Comparison of ENCODE assay signal across 25 mouse cellular contexts in genomic region chr16:20990524-20990923, GRCm38 (mm10).
"Had no signal": no experiment of that assay in that cellular context is flagged by ENCODE, and none has a peak within 500 bp of the region (broad histone marks: within the 10 kb centered on the region; RNA-seq: fewer than 3 reads in every experiment).

No protein-coding gene starts in this region.

- H3K27me3 ChIP-seq: heart, embryonic 12.5 days; hindbrain, embryonic 13.5 days; hindbrain, embryonic 15.5 days; kidney, embryonic 15.5 days; limb, embryonic 13.5 days; limb, embryonic 15.5 days; liver, embryonic 12.5 days had no signal

- H3K4me3 ChIP-seq: gastrocnemius, adult 2 months; heart, embryonic 10.5 days; heart, embryonic 12.5 days; hindbrain, embryonic 13.5 days; hindbrain, embryonic 15.5 days; kidney, embryonic 15.5 days; limb, embryonic 13.5 days; limb, embryonic 15.5 days; liver, embryonic 12.5 days had no signal

- H3K27ac ChIP-seq: gastrocnemius, adult 2 months; heart, embryonic 10.5 days; hindbrain, embryonic 13.5 days; hindbrain, embryonic 15.5 days; hindbrain, postnatal 0 days; kidney, embryonic 15.5 days; kidney, postnatal 0 days; limb, embryonic 13.5 days; limb, embryonic 15.5 days; liver, embryonic 12.5 days; liver, embryonic 14.5 days had no signal

- H3K4me2 ChIP-seq: heart, embryonic 12.5 days; hindbrain, embryonic 13.5 days; hindbrain, embryonic 15.5 days; kidney, embryonic 15.5 days; limb, embryonic 13.5 days; limb, embryonic 15.5 days; liver, embryonic 12.5 days had no signal

- H3K9ac ChIP-seq: heart, embryonic 12.5 days; hindbrain, embryonic 13.5 days; hindbrain, embryonic 15.5 days; kidney, embryonic 15.5 days; limb, embryonic 13.5 days; limb, embryonic 15.5 days; liver, embryonic 12.5 days; liver, embryonic 14.5 days had no signal

- ATAC-seq: hindbrain, postnatal 0 days; intestine, embryonic 16.5 days; liver, embryonic 12.5 days had no signal

- H3K9me3 ChIP-seq: hindbrain, embryonic 15.5 days; kidney, embryonic 15.5 days; limb, embryonic 15.5 days had no signal

- H3K36me3 ChIP-seq: heart, embryonic 10.5 days; heart, embryonic 12.5 days; hindbrain, embryonic 13.5 days; hindbrain, embryonic 15.5 days; kidney, embryonic 15.5 days; limb, embryonic 13.5 days; limb, embryonic 15.5 days; liver, embryonic 12.5 days had no signal

- H3K4me1 ChIP-seq: heart, embryonic 10.5 days; heart, embryonic 12.5 days; hindbrain, embryonic 13.5 days; hindbrain, embryonic 15.5 days; kidney, embryonic 15.5 days; limb, embryonic 13.5 days; limb, embryonic 15.5 days; liver, embryonic 12.5 days had no signal

- DNase-seq: gastrocnemius, adult 2 months; gastrocnemius, postnatal 10 days; gastrocnemius, postnatal 25 days; heart, adult 18-20 months; heart, postnatal 10 days; kidney, adult 11 months; kidney, adult 2 months; kidney, adult 9 months; kidney, postnatal 14 days; kidney, postnatal 36 days; layer of hippocampus, adult 9-11 months; layer of hippocampus, postnatal 36 days; left cerebral cortex, postnatal 4 days had no signal
